Mouse (Mus musculus): Measurements from ENCODE around the gene Krt23. TPM values are rescaled to one million over a fixed set of nuclear protein-coding genes. Genes with fewer than 3 reads are reported as not detected.

Krt23 gene
- 3.1 TPM for polyA plus RNA-seq (2014; fragmentation: Illumina TruSeq; extraction: RNeasy Lipid Tissue Mini Kit (QIAGEN cat#74804); ENCODE audit: low read depth, low replicate concordance)

DNA sequence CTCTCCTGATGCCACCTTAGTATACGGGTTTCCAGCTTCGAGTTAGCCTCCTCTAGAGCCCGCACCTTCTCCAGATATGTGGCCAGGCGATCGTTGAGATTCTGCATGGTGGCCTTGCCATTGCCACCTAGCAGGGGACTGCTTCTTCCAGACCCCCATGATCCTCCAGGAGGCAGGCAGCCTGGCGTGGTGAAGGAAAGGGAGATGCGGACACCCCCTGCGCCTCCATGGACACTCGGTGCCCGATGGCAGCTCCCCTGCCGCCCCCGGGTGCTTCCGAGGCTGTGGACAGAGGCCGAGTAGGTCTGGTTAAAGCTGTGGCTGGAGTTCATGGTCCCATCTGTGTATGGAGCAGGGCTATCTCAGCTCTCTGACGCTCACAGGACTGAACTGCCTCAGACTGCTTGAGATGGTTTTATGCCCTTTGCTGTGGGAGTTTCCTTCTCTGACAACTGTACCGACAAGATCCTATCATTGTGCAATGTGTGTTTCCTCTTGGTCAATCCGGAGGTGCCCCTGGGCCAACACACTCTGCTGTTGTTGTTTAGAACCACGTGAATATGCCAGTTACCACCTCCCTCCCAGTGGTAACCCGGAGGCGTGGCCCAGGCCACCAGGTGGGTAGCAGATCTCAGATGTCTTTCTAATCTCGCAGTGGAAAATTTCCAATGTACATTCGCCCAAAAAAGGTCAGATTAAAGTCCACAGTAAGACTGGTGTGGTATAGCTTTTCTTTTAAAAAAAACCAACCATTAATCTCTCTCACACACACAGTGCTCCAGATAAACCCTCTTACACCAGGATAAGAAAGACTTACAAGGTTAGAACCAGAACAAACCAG, at the start of gene Krt23:
Krt23 (minus strand) TSS at position 405 of the 841 bp plus-strand sequence.

DNA sequence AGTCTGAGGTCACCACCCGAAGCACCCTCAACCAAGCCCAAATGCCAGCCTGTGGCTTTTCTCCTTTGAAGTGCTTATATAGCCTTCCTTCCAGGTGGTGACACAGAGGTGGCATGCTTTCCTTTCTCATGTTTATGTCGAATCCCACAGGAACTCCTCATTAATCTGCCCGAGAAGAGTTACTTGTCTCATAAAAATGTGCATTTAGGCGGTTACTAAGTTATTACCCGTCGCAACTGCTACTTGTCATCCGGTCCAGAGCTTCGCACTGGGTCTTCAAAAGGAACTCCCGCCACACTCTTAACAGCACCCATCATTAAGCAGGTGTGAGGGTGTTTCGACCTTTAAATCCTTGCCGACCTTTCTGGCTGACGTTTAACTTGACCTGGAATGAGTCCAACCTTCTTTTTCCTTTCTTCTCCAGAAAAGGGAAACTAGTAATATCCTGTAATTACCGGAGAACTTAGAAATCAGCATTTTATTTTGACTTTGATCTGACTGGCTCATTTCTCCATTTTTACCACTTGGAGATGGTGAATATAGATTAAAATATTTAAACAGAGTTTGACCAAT, 28.4 kb upstream of the Krt23 start, which contains the start of gene Krt39:
Krt39 (minus strand) TSS at position 51 of the 573 bp plus-strand sequence.

DNA sequence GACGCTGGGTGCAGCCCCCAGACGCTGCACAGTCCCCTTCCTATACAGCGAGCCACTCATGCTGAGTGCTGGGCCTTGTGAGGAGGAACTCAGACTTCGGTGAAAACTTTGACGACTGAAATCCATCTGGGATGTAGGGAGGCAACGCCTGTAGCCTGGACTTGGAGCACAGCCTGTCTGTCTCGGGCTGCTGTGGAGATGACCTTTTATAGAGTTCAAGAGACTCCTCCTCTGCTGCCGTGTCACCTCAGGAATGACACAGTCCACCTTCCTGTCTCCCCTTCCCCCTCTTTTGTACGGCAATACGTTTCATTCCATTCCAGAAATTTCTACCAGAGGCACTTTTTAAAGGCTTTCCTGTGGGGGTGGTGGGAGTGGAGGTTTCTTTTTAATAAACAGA, 55.0 kb downstream of the Krt23 start, which contains the start of gene Krt20:
Krt20 (minus strand) TSS at position 179 of the 400 bp plus-strand sequence.

Other genes with a start within 250 kb of the Krt23 start
- gene Krt222, start 249.1 kb downstream of the Krt23 start, polyA plus RNA-seq (2014; fragmentation: Illumina TruSeq; extraction: RNeasy Lipid Tissue Mini Kit (QIAGEN cat#74804); ENCODE audit: low read depth, low replicate concordance): 3.2 TPM
- not detected for gene Krt24, start 207.9 kb downstream of the Krt23 start, polyA plus RNA-seq (2014; fragmentation: Illumina TruSeq; extraction: RNeasy Lipid Tissue Mini Kit (QIAGEN cat#74804); ENCODE audit: low read depth, low replicate concordance)
- not detected for gene Krt25, start 170.2 kb downstream of the Krt23 start, polyA plus RNA-seq (2014; fragmentation: Illumina TruSeq; extraction: RNeasy Lipid Tissue Mini Kit (QIAGEN cat#74804); ENCODE audit: low read depth, low replicate concordance)
- gene Krt26, start 155.2 kb downstream of the Krt23 start, polyA plus RNA-seq (2014; fragmentation: Illumina TruSeq; extraction: RNeasy Lipid Tissue Mini Kit (QIAGEN cat#74804); ENCODE audit: low read depth, low replicate concordance): not detected
- not detected for gene Krt27, start 142.0 kb downstream of the Krt23 start, polyA plus RNA-seq (2014; fragmentation: Illumina TruSeq; extraction: RNeasy Lipid Tissue Mini Kit (QIAGEN cat#74804); ENCODE audit: low read depth, low replicate concordance)
- gene Krt28, start 118.2 kb downstream of the Krt23 start, polyA plus RNA-seq (2014; fragmentation: Illumina TruSeq; extraction: RNeasy Lipid Tissue Mini Kit (QIAGEN cat#74804); ENCODE audit: low read depth, low replicate concordance): not detected
- 17.3 TPM for gene Krt10, start 103.8 kb downstream of the Krt23 start, polyA plus RNA-seq (2014; fragmentation: Illumina TruSeq; extraction: RNeasy Lipid Tissue Mini Kit (QIAGEN cat#74804); ENCODE audit: low read depth, low replicate concordance)
- 0.47 TPM for gene Krt12, start 70.9 kb downstream of the Krt23 start, polyA plus RNA-seq (2014; fragmentation: Illumina TruSeq; extraction: RNeasy Lipid Tissue Mini Kit (QIAGEN cat#74804); ENCODE audit: low read depth, low replicate concordance)
- 486 TPM for gene Krt20, start 55.0 kb downstream of the Krt23 start, polyA plus RNA-seq (2014; fragmentation: Illumina TruSeq; extraction: RNeasy Lipid Tissue Mini Kit (QIAGEN cat#74804); ENCODE audit: low read depth, low replicate concordance)
- gene Krt39, start 28.2 kb upstream of the Krt23 start, polyA plus RNA-seq (2014; fragmentation: Illumina TruSeq; extraction: RNeasy Lipid Tissue Mini Kit (QIAGEN cat#74804); ENCODE audit: low read depth, low replicate concordance): not detected
- gene Krt40, start 50.0 kb upstream of the Krt23 start, polyA plus RNA-seq (2014; fragmentation: Illumina TruSeq; extraction: RNeasy Lipid Tissue Mini Kit (QIAGEN cat#74804); ENCODE audit: low read depth, low replicate concordance): not detected
- not detected for gene Krtap3-3, start 57.7 kb upstream of the Krt23 start, polyA plus RNA-seq (2014; fragmentation: Illumina TruSeq; extraction: RNeasy Lipid Tissue Mini Kit (QIAGEN cat#74804); ENCODE audit: low read depth, low replicate concordance)
- gene Krtap3-2, start 63.7 kb upstream of the Krt23 start, polyA plus RNA-seq (2014; fragmentation: Illumina TruSeq; extraction: RNeasy Lipid Tissue Mini Kit (QIAGEN cat#74804); ENCODE audit: low read depth, low replicate concordance): not detected
- gene Gm11939, start 66.3 kb upstream of the Krt23 start, polyA plus RNA-seq (2014; fragmentation: Illumina TruSeq; extraction: RNeasy Lipid Tissue Mini Kit (QIAGEN cat#74804); ENCODE audit: low read depth, low replicate concordance): not detected
- gene Krtap3-1, start 73.5 kb upstream of the Krt23 start, polyA plus RNA-seq (2014; fragmentation: Illumina TruSeq; extraction: RNeasy Lipid Tissue Mini Kit (QIAGEN cat#74804); ENCODE audit: low read depth, low replicate concordance): not detected
- gene Krtap1-5, start 87.9 kb upstream of the Krt23 start, polyA plus RNA-seq (2014; fragmentation: Illumina TruSeq; extraction: RNeasy Lipid Tissue Mini Kit (QIAGEN cat#74804); ENCODE audit: low read depth, low replicate concordance): not detected
- not detected for gene Krtap1-4, start 90.5 kb upstream of the Krt23 start, polyA plus RNA-seq (2014; fragmentation: Illumina TruSeq; extraction: RNeasy Lipid Tissue Mini Kit (QIAGEN cat#74804); ENCODE audit: low read depth, low replicate concordance)
- not detected for gene Krtap1-3, start 98.2 kb upstream of the Krt23 start, polyA plus RNA-seq (2014; fragmentation: Illumina TruSeq; extraction: RNeasy Lipid Tissue Mini Kit (QIAGEN cat#74804); ENCODE audit: low read depth, low replicate concordance)
- not detected for gene Krtap9-3, start 105.0 kb upstream of the Krt23 start, polyA plus RNA-seq (2014; fragmentation: Illumina TruSeq; extraction: RNeasy Lipid Tissue Mini Kit (QIAGEN cat#74804); ENCODE audit: low read depth, low replicate concordance)
- not detected for gene Gm11938, start 110.2 kb upstream of the Krt23 start, polyA plus RNA-seq (2014; fragmentation: Illumina TruSeq; extraction: RNeasy Lipid Tissue Mini Kit (QIAGEN cat#74804); ENCODE audit: low read depth, low replicate concordance)
- gene Gm11937, start 117.1 kb upstream of the Krt23 start, polyA plus RNA-seq (2014; fragmentation: Illumina TruSeq; extraction: RNeasy Lipid Tissue Mini Kit (QIAGEN cat#74804); ENCODE audit: low read depth, low replicate concordance): not detected
- gene Krtap2-4, start 121.7 kb upstream of the Krt23 start, polyA plus RNA-seq (2014; fragmentation: Illumina TruSeq; extraction: RNeasy Lipid Tissue Mini Kit (QIAGEN cat#74804); ENCODE audit: low read depth, low replicate concordance): not detected
- not detected for gene Gm11562, start 127.3 kb upstream of the Krt23 start, polyA plus RNA-seq (2014; fragmentation: Illumina TruSeq; extraction: RNeasy Lipid Tissue Mini Kit (QIAGEN cat#74804); ENCODE audit: low read depth, low replicate concordance)
- not detected for gene Krtap4-1, start 135.1 kb upstream of the Krt23 start, polyA plus RNA-seq (2014; fragmentation: Illumina TruSeq; extraction: RNeasy Lipid Tissue Mini Kit (QIAGEN cat#74804); ENCODE audit: low read depth, low replicate concordance)
- gene Krtap4-2, start 141.9 kb upstream of the Krt23 start, polyA plus RNA-seq (2014; fragmentation: Illumina TruSeq; extraction: RNeasy Lipid Tissue Mini Kit (QIAGEN cat#74804); ENCODE audit: low read depth, low replicate concordance): not detected
- gene Krtap4-7, start 151.0 kb upstream of the Krt23 start, polyA plus RNA-seq (2014; fragmentation: Illumina TruSeq; extraction: RNeasy Lipid Tissue Mini Kit (QIAGEN cat#74804); ENCODE audit: low read depth, low replicate concordance): not detected
- gene Gm11555, start 157.1 kb upstream of the Krt23 start, polyA plus RNA-seq (2014; fragmentation: Illumina TruSeq; extraction: RNeasy Lipid Tissue Mini Kit (QIAGEN cat#74804); ENCODE audit: low read depth, low replicate concordance): not detected
- not detected for gene Gm11563, start 165.8 kb upstream of the Krt23 start, polyA plus RNA-seq (2014; fragmentation: Illumina TruSeq; extraction: RNeasy Lipid Tissue Mini Kit (QIAGEN cat#74804); ENCODE audit: low read depth, low replicate concordance)
- gene Krtap4-6, start 172.8 kb upstream of the Krt23 start, polyA plus RNA-seq (2014; fragmentation: Illumina TruSeq; extraction: RNeasy Lipid Tissue Mini Kit (QIAGEN cat#74804); ENCODE audit: low read depth, low replicate concordance): not detected
- gene Gm14190, start 197.6 kb upstream of the Krt23 start, polyA plus RNA-seq (2014; fragmentation: Illumina TruSeq; extraction: RNeasy Lipid Tissue Mini Kit (QIAGEN cat#74804); ENCODE audit: low read depth, low replicate concordance): not detected
- not detected for gene Gm14180, start 241.2 kb upstream of the Krt23 start, polyA plus RNA-seq (2014; fragmentation: Illumina TruSeq; extraction: RNeasy Lipid Tissue Mini Kit (QIAGEN cat#74804); ENCODE audit: low read depth, low replicate concordance)